Mouse (Mus musculus) ovary, postnatal 14 days (tissue): ENCODE measurements around the gene Klc1.

Experiments used
- DNase-seq: peaks from one replicate; pipeline ENCODE4 v3.0.0; 2022; ENCODE audit warnings: low spot score

The Klc1 gene

GRCm38 (mm10) chr12:111853546-111853945 is 94.9 kb downstream of the Klc1 start:
- DNase-seq = no peak

- no peak for DNase-seq
These were observed 96.8 kb downstream of the Klc1 start for GRCm38 (mm10) chr12:111855448-111855847.
